Mouse (Mus musculus): Measurements from ENCODE around the gene Gna14.

GRCm38 (mm10) chr19:16390192-16390795 lies 45.3 kb upstream of the Gna14 start:
- TF ChIP-seq CTCF (conservative IDR thresholded peaks at IDR 0.05; ENCODE audit: low read length), result no peak
- no peak for TF ChIP-seq NANOG (IDR thresholded peaks at IDR 0.05; ENCODE audit: borderline replicate concordance, low read length)
